Mouse (Mus musculus) frontal cortex, adult 2 months (tissue): ENCODE measurements at regions not wholly inside any gene's neighbourhood (a gene's known extent, or its start where the extent isn't known, plus 50 kb on each side); places are given as distances from the start of the nearest gene placed in this dataset.

ENCODE experiments used
- DNase-seq, 2 experiments: peaks; one replicate each; pipeline ENCODE4 v3.0.0; 2022; ENCODE audit warnings: low spot score in 1 of 2; ENCODE audit errors: extremely low spot score in 1 of 2

GRCm38 (mm10) chr7:73593645-73594385 lies 52.2 kb upstream of the Chd2 start:
- no peak for DNase-seq

- DNase-seq: no peak
Measured at GRCm38 (mm10) chr7:73592857-73593256, 51.2 kb upstream of the Chd2 start.
